Mouse (Mus musculus) kidney, postnatal 14 days (tissue): ENCODE measurements at regions not wholly inside any gene's neighbourhood (a gene's known extent, or its start where the extent isn't known, plus 50 kb on each side); places are given as distances from the start of the nearest gene placed in this dataset.

Experiments
- DNase-seq: peaks from one replicate; pipeline ENCODE4 v3.0.0; 2022; ENCODE audit warnings: mixed read lengths

DNA sequence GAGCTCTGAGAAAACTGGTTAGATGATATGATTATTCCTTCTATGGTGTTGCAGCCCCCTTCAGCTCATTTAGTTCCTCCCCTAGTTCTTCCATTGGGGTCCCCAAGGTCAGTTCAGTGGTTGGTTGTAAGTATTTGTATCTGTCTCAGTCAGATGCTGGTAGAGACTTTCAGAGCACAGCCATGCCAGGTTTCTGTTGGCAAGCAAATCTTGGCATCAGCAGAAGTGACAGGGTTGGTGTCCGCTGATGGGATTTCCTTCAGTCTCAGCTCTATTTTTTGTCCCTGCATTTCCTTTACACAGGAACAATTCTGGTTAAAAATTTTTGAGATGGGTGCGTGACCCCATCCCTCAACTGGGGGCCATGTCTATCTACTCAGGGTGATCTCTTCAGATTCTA is 55.3 kb upstream of the Spaca1 start:
- DNase-seq = no peak

DNA sequence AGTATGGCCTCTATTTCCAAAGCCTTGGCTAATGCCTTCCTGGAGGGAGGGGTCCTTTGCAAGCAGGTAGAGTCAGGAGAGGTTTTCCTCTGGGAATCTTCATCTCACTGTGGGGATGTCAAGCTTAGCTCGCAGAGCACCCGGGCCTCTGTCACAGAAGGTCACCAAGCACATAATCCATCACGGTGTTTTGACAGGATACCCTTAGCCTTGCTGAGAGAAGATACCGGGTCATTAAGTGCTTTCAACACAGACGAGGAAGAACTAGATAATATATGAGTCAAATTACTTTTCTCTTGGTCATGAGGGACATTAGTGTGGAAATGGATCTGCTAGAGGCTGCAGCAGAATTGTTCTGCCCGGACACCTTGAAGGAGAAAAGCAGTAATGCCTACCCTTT is 64.3 kb upstream of the Spaca1 start:
- no peak for DNase-seq

DNA sequence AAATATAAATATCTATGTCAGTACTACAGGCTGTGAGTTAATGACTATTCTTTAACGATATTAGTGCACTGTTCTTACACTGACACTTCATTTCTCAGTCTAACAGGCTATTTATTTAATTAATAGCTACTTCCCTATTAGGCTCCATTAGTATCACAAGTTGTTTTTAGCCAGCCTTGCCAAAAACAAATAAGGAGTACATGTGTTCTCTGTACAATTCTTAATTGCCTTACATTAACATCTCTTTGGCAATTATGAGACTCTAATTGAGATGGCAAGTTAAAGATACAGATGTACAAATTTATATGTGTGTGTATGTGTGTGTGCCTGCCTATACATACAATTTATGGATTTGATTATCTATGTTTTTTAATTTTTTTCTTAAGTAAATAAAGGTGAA is 67.1 kb upstream of the Spaca1 start:
- DNase-seq = no peak

DNA sequence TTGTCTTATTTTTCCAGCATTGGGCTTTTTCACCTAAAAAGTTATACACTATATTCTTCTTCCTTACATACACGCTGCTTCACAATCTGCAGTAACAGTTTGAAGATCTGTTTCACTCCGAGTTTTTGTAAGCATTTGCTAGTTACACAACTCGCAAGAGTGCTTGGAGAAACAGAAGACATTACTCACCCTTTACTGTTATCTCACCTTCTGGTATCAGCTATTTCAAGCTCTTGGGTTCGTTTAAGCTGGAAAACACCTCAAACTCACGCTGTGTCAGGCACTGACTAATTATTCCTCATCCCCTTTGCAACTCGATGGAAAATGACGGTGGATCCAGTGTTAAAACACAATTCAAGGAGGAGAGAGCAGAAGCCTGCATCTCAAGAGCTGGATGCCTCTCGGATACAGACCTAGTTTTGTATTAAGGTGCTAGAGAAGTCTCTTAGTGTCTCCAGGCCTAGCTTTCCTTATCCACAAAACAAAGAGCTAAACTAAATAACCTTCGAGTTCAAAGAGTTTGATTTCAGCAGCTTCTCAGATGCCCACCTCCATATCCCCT is 73.0 kb upstream of the Spaca1 start:
- no peak for DNase-seq

DNA sequence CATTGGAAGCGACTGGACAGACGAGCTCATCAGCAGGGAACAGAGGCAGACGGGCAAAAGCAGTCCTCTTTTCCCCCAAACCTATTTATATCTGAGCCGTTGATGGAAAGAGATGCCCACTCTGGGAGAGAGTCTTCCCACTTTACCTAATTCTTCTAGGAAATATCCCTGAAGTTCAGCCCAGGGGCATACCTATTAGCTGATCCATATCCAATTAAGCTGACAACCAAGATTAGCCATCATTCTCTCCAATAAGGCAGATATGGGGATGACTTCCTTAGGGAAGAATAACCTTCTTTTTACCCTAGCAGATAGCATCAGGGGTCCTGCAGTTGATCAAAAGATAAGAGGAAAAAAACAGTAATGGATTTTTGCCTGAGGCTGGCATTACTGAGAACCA is 78.2 kb upstream of the Spaca1 start:
- no peak for DNase-seq

DNA sequence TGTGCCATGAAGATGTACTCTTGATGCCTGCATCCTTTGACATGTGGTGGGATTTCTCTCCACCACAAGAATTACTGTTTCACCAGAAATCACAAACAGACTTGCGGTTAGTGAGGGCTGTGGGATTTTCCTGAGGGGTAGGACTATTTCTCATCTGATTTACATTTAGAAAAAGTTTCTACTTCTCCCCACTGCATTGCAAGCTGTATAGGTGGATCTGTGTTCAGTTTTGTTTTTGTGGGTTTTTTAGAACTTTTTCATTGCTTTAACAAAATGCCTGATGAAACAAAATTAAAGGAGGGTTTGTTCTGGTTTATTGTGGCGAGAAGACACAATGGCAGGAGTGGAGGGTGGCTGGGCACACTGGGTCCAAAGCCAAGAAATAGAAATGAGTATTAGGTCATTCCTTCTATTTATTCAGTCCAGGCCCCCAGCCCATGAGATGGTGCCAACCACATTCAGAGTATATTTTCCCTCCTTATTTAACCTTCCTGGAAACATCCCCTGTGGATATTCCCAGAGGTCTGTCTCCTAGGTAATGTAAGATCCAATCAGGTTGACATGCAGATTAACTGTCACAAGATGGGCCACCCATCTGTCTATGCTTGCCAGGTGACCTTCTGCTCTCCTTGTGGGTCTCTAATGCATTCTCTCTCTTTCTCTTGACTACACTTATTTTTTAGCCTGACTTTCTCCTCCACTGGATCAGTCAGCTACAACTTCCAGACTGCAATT is 96.3 kb upstream of the Spaca1 start:
- DNase-seq = no peak

DNA sequence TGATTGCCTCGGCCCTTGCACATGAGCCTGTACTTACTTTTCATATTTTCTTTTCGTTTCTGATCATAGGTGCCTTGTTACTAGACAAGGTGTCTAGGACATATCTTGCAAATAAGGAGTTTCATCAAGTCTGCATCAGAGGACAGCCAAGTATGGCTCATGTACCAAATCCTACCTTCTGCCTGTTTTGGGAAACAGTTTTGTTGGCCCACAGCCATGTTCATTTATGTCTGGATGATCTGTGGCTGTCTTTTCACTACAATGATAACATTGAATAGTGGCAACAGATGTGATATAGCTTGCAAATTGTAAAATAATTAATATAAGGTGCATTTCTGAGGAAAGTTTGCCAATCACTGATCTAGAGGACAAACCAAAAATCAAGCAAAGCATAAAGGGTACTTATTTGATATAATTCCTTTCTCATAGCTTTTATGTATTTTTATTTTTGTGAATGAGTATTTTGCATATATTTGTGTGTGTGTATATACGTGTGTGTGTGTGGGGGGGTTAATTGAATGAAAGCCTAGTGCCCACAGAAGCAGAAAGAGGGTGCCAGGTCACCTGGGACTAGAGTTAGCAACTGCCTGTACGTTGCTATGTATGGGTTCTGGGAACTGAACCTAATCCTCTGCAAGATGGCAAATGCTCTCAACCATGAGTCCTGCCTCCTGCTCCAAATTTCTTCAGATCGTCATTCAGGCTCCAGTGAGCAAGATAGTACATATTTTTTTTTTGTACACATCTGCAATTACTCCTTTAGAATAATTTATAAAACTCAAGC is 99.2 kb upstream of the Spaca1 start:
- DNase-seq = no peak

DNA sequence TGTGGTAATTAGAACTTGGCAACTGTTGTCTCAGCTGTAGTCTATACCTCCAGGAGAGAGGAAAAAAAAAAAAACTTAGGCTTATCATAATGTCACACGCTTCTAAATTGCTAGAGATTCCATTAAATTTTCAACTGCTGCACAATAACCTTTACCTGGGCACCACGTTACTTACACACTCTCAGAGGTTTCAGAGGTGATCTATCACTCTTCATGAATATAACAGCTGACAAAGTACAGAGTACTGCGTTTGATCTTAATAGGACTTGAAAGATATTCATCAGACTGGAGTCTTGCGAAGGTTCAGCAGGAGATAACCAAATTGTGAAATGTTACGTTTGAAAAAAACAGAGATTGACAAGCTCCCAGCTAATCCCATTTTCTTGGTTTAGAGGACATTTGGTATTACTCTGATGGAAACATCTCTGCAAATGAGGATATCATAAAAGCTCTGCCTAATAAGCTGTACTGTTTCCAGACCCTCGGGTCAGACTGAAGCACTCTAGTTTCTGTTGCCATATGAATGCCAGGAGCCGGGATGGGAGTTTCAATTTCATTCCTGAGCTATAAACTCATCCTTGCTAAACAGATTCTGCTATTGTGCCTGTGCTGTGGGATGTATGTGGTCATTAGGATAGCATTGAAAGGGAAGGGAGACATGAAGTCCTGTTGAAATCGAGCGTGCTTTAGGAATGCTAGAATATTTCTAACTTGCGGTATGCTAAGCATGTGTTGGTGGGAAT is 101.8 kb upstream of the Spaca1 start:
- no peak for DNase-seq

DNA sequence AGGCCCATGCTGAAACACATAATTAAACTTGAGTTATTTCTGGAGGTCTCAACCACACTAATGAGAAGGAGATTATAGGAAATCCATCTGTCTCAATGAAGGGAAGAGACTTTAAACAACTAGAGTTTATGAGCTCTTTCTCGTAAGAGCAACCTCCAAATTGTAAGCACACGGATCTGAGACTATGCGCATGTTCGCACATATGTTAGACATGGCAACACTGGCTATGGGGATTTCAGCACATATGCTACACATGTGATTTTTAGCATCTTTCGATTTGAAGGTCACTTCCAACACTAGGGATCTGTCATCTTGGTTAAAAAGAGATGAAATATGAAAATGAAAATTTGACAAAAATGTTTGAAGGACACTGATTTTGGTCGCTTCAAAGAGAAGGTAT is 105.5 kb upstream of the Spaca1 start:
- no peak for DNase-seq

DNA sequence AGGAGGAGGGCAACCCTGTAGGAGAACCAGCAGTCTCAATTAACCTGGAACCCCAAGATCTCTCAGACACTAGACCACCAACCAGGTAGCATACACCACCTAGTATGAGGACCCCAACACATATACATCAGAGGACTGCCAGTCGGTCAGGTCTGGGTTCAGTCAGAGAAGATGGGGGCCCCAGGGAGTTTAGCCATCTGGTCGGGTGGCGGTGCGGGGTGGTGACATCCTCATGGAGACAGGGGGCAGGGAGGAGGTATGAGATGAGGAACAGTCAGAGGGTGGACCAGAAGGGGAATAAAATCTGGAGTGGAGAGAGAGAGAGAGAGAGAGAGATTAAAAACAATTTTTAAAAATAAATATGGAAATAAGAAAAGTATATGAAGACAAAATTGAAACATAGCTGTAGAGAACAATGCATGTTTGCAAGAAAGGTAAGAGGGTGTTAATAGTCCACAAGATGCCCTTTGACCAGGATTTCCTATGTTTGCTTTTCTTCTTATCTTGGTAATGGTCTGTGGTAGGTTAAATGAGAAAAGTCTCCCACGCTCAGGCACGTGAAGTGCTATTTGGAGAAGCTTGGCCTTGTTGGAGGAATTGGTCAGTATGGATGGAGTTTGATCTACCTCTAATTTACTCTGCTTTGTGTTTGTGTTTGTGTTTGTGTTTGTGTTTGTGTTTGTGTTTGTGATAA is 108.0 kb upstream of the Spaca1 start:
- no peak for DNase-seq

DNA sequence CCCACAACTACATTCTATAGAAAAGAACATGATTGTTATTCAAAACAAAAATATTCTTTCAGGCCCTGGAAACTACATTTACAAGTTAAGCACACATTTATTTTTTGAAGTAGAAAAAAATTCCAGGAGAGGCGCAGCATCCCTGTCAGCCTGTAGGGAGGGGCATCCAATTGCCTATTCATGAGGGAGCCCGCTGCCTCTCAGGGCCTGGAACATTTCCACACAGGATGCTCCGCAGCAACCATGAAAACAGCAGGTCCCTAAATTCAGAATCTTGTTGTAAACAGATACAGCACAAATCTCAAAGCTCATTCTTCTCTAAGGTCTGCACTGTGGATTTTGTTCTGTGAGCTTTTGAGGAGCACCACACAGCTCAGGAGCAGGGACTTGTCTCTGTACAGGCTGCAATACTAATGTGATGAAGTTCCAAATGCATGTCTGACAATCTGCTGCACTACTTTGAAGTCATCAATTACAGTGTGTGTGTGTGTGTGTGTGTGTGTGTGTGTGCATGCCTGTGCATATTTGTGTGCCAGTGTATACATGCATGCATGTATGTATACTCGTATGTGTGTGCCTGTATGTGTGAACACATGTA is 121.4 kb upstream of the Spaca1 start:
- DNase-seq = no peak

DNA sequence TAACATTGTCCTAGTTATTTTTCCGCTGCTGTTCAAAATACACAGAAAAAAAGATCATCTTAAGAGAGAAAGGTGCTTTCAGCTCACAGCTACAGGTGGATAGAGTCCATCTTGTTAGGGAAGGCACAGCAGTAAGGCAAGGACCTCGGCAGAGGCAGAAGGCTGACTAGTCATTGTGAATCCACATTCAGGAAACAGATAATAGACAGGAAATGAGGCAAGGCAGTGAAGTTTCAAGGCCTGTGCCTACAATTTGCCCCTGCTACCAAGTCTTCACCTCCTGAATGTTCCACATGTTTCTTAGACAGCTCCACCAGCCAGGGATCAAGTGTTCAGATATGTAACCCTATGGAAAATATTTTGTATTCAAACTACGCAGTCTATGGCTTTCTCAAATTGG is 122.0 kb upstream of the Spaca1 start:
- DNase-seq = no peak

DNA sequence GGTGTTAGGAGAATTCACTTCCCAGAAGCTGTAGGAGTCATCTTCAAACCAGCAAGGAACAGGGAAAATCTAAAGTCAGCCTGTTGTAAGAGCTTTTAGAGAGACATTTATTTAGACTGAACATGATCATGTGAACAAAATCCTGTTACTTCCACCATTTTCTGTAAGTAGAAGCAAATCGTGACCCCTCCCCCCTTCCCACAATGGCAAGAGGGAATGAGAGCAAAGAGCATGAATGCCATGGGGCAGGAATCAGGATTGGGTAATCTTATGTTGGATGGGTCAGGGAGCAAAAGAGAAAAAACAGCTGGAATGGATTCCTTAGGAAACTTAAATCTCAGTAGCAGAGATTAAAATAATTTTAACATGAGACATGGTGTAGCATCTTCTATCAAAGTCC is 127.4 kb upstream of the Spaca1 start:
- DNase-seq = no peak

DNA sequence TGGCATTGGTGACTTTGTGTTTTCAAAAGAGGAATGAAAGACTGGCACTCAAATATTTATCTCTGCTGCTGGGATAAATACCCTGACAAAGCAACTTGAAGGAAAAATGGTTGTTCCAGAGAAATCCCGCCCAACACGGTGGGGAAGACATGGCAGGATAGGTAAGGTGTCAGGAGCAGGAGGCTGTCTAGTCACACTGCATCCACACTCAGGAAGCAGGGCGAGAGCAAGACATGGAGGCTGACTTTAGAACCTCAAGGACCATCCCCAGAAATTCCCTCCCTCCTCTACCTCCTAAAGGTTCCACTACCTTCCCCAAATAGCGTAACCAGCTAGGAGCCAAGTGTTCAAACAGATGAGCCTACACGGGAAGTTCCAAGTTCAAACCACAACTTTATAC is 136.5 kb upstream of the Spaca1 start:
- DNase-seq = no peak

DNA sequence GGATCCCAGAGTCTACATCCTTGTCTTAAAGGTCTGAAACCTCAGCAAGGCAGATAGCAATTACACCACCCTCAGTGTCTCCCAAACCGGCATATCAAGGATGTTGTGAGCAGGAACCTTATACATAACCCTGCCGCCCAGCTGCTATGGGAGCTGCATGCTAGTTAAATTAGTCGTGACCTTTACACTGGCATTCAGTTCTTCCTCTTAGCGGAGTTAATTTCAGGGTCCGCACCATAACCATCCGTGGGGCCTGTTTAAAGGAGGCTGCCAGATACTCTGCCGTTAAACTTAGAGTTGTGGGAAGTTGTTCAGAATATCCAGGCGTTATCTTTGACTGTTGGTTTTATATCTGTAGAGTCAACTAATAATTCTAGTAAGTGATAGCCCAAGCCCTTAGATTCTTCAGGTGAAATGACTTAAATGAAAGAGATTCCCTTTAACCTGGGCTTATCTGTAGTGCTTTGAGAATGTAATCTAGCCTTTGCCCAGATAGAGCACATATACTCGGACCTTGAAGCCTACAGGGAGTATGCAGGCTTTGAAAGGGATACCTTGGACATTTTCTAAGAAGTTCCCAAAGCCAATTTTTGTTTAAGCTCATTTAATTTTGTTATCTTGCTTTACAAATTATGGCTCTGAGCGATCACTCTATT is 153.3 kb upstream of the Spaca1 start:
- DNase-seq = no peak

DNA sequence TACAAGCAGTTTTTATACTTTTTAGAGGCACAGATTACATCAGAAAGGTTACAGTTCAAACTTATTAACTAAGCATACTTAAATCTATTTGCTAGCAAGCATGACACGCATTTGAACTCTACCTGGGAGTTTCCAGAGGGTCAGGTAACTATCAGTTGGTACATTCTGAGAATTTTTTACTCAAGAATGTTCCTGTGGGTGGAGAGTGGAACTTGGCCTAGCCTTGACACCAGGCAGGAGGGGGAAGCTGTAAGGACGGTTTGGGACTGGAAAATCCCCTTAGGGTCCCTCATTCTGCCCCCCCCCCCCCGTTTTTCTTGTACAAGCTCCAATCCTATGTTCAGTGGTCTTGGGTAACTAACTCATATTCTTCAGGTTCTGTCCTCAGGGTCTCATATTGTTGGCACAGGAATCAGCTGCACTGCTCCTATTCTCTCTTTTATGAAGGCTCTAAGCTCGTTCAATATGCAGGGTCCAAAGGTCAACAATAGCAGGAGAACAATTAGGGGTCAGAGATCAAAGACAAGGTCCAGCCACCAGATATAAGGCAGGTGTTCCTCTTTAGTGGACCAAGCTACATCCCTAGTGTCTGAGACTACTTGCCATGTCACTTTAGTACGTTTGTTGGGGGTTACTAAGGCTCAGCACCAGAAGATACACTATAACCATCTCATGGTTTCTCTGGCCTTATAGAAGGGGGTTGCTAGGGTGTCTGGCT is 159.3 kb upstream of the Spaca1 start:
- no peak for DNase-seq

DNA sequence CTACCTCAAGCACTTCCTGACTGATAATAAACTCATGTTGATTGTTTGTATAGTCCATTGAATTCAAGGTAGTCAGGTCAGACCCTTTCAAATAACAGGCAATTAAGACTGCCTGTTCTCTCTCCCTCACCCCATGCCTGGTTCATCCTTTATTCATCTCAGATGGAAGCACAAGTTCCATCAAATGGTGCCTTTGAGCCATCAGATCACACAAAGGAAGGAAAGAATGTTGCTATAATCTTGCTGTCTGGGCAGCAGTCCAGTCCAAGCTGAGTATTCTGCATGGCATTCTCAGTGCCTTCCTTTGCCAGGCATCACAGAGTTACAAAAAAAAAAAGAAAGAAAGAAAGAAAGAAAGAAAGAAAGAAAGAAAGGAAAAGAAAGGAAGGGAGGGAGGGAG is 163.7 kb upstream of the Spaca1 start:
- no peak for DNase-seq

DNA sequence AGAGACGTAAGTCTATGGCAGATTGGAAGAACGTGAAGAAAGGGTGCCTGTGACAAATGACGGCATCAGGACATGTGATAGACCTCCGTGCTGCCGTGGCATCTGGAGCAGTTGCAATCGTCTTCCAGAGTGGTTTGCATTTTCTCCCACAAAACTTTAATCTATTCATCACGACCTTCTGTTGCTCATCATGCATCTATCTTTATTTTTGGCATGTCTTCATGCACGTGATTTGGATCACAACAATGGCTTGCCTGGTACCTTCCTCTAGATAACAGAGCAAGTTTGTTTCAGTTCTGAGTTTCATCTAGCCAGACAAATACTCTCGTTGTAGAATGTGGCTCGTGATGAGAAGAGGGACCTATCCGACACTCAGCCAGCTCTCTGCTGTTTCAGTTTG is 164.4 kb upstream of the Spaca1 start:
- no peak for DNase-seq

DNA sequence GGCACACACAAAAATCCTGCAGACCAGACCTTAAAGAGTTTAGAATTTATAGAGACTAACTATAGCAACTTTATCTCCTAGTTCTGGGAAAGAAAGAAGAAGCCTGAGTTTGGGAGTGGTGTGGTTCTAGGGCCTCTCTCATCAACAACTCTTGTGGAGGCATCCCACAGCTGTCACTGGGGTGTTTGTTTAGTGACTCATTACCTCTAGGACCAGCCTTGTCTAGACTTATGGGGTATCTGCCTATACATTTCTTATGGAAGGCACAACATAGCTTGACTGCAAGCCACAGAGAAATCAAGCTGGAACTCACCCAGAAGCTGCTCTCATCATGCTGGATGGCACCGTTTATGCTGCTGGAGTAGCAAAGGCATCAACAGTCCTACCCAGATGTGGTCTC is 171.9 kb upstream of the Spaca1 start:
- DNase-seq = no peak

DNA sequence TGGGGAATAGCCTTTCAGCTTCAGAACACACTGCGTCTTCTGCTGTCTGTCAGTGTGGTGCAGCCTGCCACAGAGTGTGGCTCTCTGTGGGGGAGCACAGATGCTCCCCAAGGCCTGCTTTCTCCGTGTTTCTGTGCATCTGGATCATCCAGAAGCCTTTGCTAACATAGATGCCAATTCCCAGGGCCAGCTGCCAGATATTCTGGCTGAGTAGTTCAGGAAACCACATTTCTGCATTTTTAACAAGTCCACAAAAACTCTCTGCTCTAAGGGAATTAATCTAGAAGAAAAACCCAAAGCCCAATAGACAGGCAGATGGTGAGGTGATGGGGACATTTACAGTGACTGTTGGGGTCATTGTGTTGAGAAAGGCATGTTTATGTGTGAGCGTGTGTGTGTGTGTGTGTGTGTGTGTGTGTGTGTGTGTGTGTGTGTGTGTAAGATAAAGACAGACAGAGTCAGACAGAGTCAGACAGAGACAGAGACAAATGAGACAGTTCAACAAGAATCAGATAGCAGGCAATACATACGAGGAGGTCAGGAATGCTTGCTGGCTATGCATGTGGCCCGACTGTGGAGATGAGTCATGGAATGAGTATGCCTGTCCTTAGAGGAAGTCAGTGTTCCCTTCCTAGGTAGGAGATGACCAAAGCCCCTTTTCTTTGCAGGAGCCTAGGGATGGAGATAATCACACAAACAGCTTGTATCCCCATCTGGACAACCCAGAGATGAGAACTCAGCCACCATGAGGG is 176.3 kb upstream of the Spaca1 start:
- DNase-seq = no peak

DNA sequence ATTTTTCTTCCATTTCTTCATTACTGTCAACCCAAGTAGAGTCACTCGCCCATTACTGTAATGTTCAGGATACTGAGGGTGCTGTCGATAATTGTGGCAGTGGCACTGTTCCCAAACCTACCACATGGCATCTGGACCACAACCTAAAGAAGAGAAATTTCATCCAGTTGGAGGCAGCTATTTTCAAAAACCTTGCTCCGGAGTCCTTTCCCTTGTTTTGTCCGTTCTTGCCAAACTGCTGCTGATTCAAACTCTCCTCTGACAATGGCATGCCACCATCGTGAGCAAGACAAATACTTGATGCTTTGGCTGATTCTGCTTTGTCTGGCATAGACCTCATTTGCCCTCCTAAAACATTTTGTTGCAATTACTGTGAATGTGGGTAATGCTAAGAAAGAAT is 176.9 kb upstream of the Spaca1 start:
- DNase-seq = no peak
